Mouse (Mus musculus) ovary, postnatal 36 days (tissue): ENCODE data around the gene Slc25a48.

Experiments
- DNase-seq: peaks from one replicate; pipeline ENCODE4 v3.0.0; 2022; ENCODE audit warnings: low spot score, mixed read lengths

The Slc25a48 gene

DNA sequence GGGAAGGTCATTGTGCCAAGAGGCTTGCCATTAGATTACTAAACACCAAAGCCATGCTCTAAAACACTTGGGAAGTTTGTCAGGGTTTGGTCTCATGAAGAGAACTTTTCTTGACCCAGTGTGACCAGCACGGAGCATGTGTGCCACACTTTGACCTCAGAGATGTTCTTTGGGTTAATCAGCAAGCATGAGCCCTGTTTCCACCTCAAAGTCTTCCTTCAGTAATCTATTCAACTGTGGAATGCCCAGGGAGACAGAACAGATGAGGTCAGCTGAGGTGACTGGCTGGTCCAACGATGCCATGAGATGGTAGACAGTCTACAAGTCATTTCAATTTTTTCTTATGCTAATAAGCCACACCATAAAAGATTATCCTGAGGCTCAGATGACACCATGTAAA lies 71.6 kb downstream of the Slc25a48 start:
- DNase-seq, result no peak

DNA sequence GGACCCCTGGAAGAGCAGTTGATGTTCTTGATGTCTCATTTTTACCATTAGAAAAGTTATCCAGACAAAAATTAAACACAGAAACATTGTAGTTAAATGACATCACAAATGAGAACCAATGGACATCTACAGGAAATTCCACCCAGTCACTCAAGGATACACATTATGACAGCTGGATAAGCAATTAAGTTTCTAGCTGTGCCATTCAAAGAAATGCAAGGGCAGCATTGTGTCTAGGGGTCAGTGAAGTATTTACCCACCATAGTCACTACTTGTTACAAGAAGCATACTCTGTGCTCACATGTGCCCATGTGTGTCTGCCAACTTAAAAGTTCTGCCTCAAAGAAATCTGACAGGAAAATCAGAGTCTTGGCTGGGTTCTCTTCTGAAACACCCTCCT lies 75.4 kb downstream of the Slc25a48 start:
- DNase-seq, result no peak

DNA sequence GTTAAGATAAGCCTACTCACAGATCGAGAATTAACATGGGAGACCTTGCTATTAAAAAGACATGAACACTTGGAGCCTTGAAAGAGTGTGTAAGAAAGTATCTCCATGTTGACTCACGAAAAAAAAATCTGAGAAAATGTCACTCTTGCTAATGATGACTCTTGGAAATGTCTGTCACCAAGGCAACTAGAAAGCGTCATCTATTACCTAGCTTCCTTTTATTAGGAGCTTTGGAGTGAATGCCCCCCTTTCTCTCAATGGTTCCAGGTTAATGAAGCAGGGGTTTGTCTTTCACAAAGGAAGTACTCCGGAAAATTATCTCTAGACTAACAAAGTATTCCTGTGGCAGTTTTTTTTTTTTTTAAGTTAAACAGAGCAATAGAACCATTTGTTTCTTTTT lies 78.2 kb downstream of the Slc25a48 start:
- no peak for DNase-seq

DNA sequence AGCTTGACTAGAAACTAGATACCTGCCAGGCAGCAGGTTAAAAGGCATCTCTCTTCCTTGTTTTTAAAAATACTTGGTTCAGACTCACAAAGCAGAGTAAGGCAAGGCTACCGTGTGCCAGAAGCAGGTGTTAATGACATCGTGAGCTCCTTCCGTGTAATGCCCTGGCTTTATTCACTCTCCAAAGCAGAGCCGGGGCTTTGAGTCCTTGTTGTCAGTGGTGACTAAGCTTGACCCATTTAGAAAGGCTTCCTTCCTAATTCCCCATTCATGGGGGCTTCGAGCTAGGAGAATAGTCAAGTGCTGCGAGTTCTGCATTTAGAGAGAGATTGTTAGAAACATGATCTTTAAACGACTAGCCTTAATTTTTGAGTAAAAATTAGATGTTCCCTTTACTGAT lies 78.7 kb downstream of the Slc25a48 start:
- DNase-seq, result no peak

DNA sequence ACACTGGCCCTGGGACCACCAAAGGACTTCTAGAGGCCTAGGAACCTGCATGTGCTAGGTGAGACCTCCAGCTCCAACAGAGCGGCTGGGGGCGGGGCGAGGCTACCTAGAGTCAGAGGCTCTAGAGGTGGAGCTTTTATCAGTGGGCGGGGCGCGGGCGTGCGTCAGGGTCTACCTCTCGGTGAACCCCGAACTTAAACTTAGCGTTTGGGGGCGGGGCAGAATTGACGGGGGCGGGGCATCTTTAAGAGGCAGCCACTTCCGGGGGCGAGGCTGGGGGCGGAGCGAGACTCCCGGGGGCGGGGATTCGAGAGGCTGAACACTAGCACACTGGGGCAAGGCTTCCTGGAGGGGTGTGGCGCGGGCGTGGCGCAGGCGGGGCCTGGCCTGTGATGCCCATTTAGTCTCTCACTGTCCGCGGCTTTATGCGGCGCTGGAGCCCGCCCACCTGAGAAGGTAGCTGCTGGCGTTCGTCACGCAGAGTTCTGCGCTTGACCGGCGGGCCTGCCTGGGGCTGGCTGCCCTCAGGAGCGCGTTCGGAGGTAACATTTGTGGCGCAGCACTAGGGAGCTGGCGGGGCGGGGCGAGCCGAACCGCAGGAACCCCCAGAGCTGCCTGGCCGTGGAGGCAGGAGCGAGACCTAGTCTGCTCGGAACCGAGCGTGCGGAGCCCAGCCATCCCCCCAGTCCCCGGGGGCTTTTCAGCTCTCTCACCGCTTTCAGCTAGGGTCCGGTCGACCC lies 84.1 kb downstream of the Slc25a48 start, which contains the start of gene Fbxl21:
Fbxl21 (plus strand) TSS at position 392 of the 740 bp plus-strand sequence.
- peak; percentile 93 for DNase-seq

DNA sequence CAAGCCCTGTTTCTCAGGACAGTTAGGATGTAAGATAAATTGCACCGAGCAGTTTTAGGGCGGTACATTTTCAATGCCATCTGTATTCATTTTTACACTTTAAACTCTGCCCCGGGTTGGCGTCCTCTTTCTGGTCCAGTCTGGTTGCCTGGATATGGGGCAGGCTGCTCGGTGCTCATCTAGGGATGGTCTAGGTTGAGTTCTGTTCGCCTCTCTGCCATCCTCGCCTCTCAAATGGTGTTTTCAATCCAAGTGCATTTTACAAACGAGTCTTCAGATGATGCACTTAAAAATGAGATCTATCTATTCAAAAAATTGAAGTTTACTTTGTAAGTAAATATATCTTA lies 84.6 kb downstream of the Slc25a48 start:
- no peak for DNase-seq
